Mouse (Mus musculus) cerebellum, adult 2 months (tissue): ENCODE data around the gene Bahcc1.

Experiments
- CTCF ChIP-seq: fragments of 200-500 bp; IDR thresholded peaks from 2 replicates; pipeline ENCODE4 v1.5.1; 2011; ENCODE audit warnings: low read depth, mild to moderate bottlenecking, control low read depth, low read length, moderate library complexity, borderline replicate concordance; ENCODE audit not compliant: insufficient read depth
- POLR2A ChIP-seq: fragments of 200-500 bp; IDR thresholded peaks from 2 replicates; pipeline ENCODE4 v1.6.1; 2011; ENCODE audit warnings: low read length, control low read depth, borderline replicate concordance; ENCODE audit not compliant: insufficient read depth

- TF ChIP-seq CTCF (no peak), POLR2A (no peak)
Measured at GRCm38 (mm10) chr11:120238751-120239359, 6.1 kb downstream of the Bahcc1 start.
